Mouse (Mus musculus): ENCODE results near the gene Folh1.
"Not testable (repeated sequence)": the region's sequence is repeated elsewhere in the genome, so short reads cannot be mapped to it uniquely, and the experiment has no call there.

The Folh1 gene

GRCm38 (mm10) chr7:86775617-86776325 lies at the start of gene Folh1:
Gene Folh1, minus strand, starts transcription at chr7:86775943.
- DNase-seq (ENCODE audit: low spot score): peak; percentile 44

GRCm38 (mm10) chr7:86816466-86816865 lies 40.7 kb upstream of the Folh1 start:
- no peak for DNase-seq (ENCODE audit: low spot score)

GRCm38 (mm10) chr7:86815716-86816115 lies 40.0 kb upstream of the Folh1 start:
- DNase-seq (ENCODE audit: low spot score): not testable (repeated sequence)

- DNase-seq (ENCODE audit: low spot score): not testable (repeated sequence)
Measured at GRCm38 (mm10) chr7:86815241-86815640, 39.5 kb upstream of the Folh1 start.

GRCm38 (mm10) chr7:86794727-86795126 lies 19.0 kb upstream of the Folh1 start, which contains the start of gene Vmn2r77:
Gene Vmn2r77, plus strand, starts transcription at chr7:86795027.
- no peak for DNase-seq (ENCODE audit: low spot score)

- DNase-seq (ENCODE audit: low spot score): no peak
Measured at GRCm38 (mm10) chr7:86771621-86772020, 4.1 kb downstream of the Folh1 start.

- no peak for DNase-seq (ENCODE audit: low spot score)
Measured at GRCm38 (mm10) chr7:86764628-86765027, 11.1 kb downstream of the Folh1 start.

- DNase-seq (ENCODE audit: low spot score): no peak
Measured at GRCm38 (mm10) chr7:86760751-86761150, 15.0 kb downstream of the Folh1 start.

- no peak for DNase-seq (ENCODE audit: low spot score)
Measured at GRCm38 (mm10) chr7:86725013-86725412, 50.7 kb downstream of the Folh1 start.

GRCm38 (mm10) chr7:86688030-86688429 lies 87.7 kb downstream of the Folh1 start, which contains the start of gene Olfr292:
Gene Olfr292, plus strand, starts transcription at chr7:86688330.
- DNase-seq (ENCODE audit: low spot score): no peak

All from testis, postnatal 10 days (tissue).